Mouse (Mus musculus) G1E (cell line): ENCODE measurements around the gene Lrig2.

Experiments
- CTCF ChIP-seq: IDR thresholded peaks from 2 replicates; pipeline ENCODE4 v1.5.1; 2012; ENCODE audit warnings: low read depth, low read length, inconsistent platforms, mixed read lengths
- GATA1 ChIP-seq: IDR thresholded peaks from 2 replicates; pipeline ENCODE4 v1.6.1; 2012; ENCODE audit warnings: borderline replicate concordance, low read length, inconsistent platforms, mixed read lengths
- GATA2 ChIP-seq: IDR thresholded peaks from 2 replicates; pipeline ENCODE4 v1.6.1; 2012; ENCODE audit warnings: low read depth, low read length, inconsistent platforms, borderline replicate concordance
- TAL1 ChIP-seq: conservative IDR thresholded peaks from 2 replicates; pipeline ENCODE4 v1.6.1; 2012; ENCODE audit warnings: low read depth, low read length, inconsistent platforms, mixed read lengths

- TF ChIP-seq CTCF (no peak), GATA2 (no peak), TAL1 (no peak), GATA1 (no peak)
Measured at GRCm38 (mm10) chr3:104431156-104431847, 80.4 kb downstream of the Lrig2 start.
